Mouse (Mus musculus) ES-Bruce4 (cell line): ENCODE results near the gene Ube2l6.

Experiments
- EP300 ChIP-seq: IDR thresholded peaks from 2 replicates; pipeline ENCODE4 v1.6.1; 2011; ENCODE audit warnings: low read depth, low read length; ENCODE audit not compliant: insufficient read depth
- POLR2A ChIP-seq: IDR thresholded peaks from one replicate; pipeline ENCODE4 v1.8.1; 2011; ENCODE audit warnings: low read length; ENCODE audit not compliant: insufficient read depth

DNA sequence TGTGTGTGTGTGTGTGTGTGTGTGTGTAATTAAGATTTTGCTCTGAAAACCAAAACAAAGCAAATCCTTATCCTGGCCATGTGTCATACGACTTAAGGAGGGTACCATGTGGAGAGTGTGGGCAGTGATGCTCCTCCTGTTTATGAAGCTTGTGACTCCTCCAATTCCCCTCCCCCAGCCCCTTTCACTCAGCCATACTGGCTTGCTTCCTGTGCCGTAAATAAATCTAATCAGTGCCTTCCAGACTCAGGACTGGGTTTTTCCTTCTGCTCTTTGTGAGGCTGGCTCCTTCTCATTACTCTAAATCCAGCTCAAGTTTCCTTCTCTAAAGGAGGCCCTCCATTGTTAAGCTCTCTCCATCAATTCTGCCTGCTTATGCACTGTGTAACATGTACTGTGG is 24.6 kb downstream of the Ube2l6 start:
- TF ChIP-seq POLR2A = no peak
- TF ChIP-seq EP300 = no peak
